Mouse (Mus musculus) embryo, embryonic 10 days (tissue): Measurements from ENCODE around the gene Ppil2.
A peak's percentile ranks its signal among the peaks of the same experiment; 100 is the strongest.

Source experiments
- DNase-seq: peaks from one replicate; pipeline ENCODE4 v3.0.0-alpha.2; 2015; ENCODE audit warnings: low spot score

Ppil2 gene

GRCm38 (mm10) chr16:17110771-17111743 is at the start of gene Ppil2:
Gene Ppil2 (minus strand): TSS chr16:17111257.
- peak; percentile 90 for DNase-seq

- DNase-seq, result no peak
These were observed 43.3 kb upstream of the Ppil2 start for GRCm38 (mm10) chr16:17154346-17154745.

GRCm38 (mm10) chr16:17151874-17152273 is 40.8 kb upstream of the Ppil2 start:
- DNase-seq, result no peak

- no peak for DNase-seq
These were observed 39.6 kb upstream of the Ppil2 start for GRCm38 (mm10) chr16:17150520-17151258.

GRCm38 (mm10) chr16:17148084-17148483 is 37.0 kb upstream of the Ppil2 start:
- DNase-seq, result peak; percentile 76

GRCm38 (mm10) chr16:17147391-17147929 is 36.4 kb upstream of the Ppil2 start:
- peak; percentile 19 for DNase-seq

GRCm38 (mm10) chr16:17146772-17147235 is 35.7 kb upstream of the Ppil2 start, which contains the start of gene Ccdc116:
Gene Ccdc116 (minus strand): TSS chr16:17147229.
- peak; percentile 95 for DNase-seq

- peak; percentile 63 for DNase-seq
These were observed 33.3 kb upstream of the Ppil2 start, which contains the start of gene Ydjc for GRCm38 (mm10) chr16:17144339-17144738. Gene Ydjc (plus strand): TSS chr16:17144621.

- no peak for DNase-seq
These were observed 26.3 kb upstream of the Ppil2 start for GRCm38 (mm10) chr16:17137355-17137754.

- peak; percentile 34 for DNase-seq
These were observed 21.8 kb upstream of the Ppil2 start for GRCm38 (mm10) chr16:17132906-17133200.

GRCm38 (mm10) chr16:17132089-17132905 is 21.2 kb upstream of the Ppil2 start, which contains the start of gene Sdf2l1:
Gene Sdf2l1 (minus strand): TSS chr16:17132383.
- peak; percentile 100 for DNase-seq

- DNase-seq, result peak; percentile 41
These were observed 20.4 kb upstream of the Ppil2 start for GRCm38 (mm10) chr16:17131191-17132088.

GRCm38 (mm10) chr16:17127292-17127691 is 16.2 kb upstream of the Ppil2 start:
- peak; percentile 74 for DNase-seq

- peak; percentile 95 for DNase-seq
These were observed 13.9 kb upstream of the Ppil2 start, which contains the start of gene 2610318N02Rik for GRCm38 (mm10) chr16:17124871-17125520. Gene 2610318N02Rik (minus strand): TSS chr16:17125167.

GRCm38 (mm10) chr16:17124119-17124870 is 13.2 kb upstream of the Ppil2 start:
- peak; percentile 94 for DNase-seq

- DNase-seq, result no peak
These were observed 10.5 kb upstream of the Ppil2 start for GRCm38 (mm10) chr16:17121569-17121968.

GRCm38 (mm10) chr16:17117309-17117799 is 6.3 kb upstream of the Ppil2 start:
- DNase-seq, result no peak

GRCm38 (mm10) chr16:17104600-17104999 is 6.5 kb downstream of the Ppil2 start:
- no peak for DNase-seq
